Mouse (Mus musculus) kidney, adult 2 months (tissue): ENCODE measurements around the gene Galnt17. TPM values are rescaled to one million over a fixed set of nuclear protein-coding genes. Genes with fewer than 3 reads are reported as not detected.

ENCODE experiments used
- DNase-seq: peaks from one replicate; pipeline ENCODE4 v3.0.0; 2021
- H3K27ac ChIP-seq: fragments of 200-500 bp; 2 replicates; pipeline ENCODE4 v1.5.1; 2012; ENCODE audit warnings: low read depth, low read length, control low read depth, inconsistent platforms; ENCODE audit not compliant: insufficient read depth
- H3K27me3 ChIP-seq: fragments of 200-500 bp; replicated peaks from 2 replicates; pipeline ENCODE4 v1.6.1; 2012; ENCODE audit warnings: mild to moderate bottlenecking, moderate library complexity, low read length, inconsistent platforms; ENCODE audit not compliant: control insufficient read depth, insufficient read depth
- H3K36me3 ChIP-seq: fragments of 200-500 bp; 2 replicates; pipeline ENCODE4 v1.6.1; 2012; ENCODE audit warnings: mild to moderate bottlenecking, moderate library complexity, low read length, inconsistent platforms; ENCODE audit not compliant: control insufficient read depth, insufficient read depth
- H3K4me1 ChIP-seq: fragments of 200-500 bp; 2 replicates; pipeline ENCODE4 v1.6.1; 2011; ENCODE audit warnings: low read length; ENCODE audit not compliant: control insufficient read depth, insufficient read depth
- H3K4me3 ChIP-seq: fragments of 200-500 bp; 2 replicates; pipeline ENCODE4 v1.5.1; 2011; ENCODE audit warnings: mild to moderate bottlenecking, low read depth, low read length, control low read depth; ENCODE audit not compliant: insufficient read depth
- CTCF ChIP-seq: fragments of 200-500 bp; conservative IDR thresholded peaks from 2 replicates; pipeline ENCODE4 v1.5.1; 2011; ENCODE audit warnings: low read depth, mild to moderate bottlenecking, control low read depth, low read length, moderate library complexity, mixed read lengths; ENCODE audit not compliant: insufficient read depth, insufficient read length
- POLR2A ChIP-seq: fragments of 200-500 bp; IDR thresholded peaks from one replicate; pipeline ENCODE4 v1.6.1; 2011; ENCODE audit warnings: low read depth, low read length, control low read depth
- WGBS: fragments of 180-500 bp; shearing (Covaris S2); methylation state at CpG from one replicate; pipeline ENCODE4 v1.1.7; 2018; 5-methylcytosine and 5-hydroxymethylcytosine counted together
- polyA plus RNA-seq: library from polyadenylated mRNA; depleted of rRNA; stranded (reverse); fragments of >200 nt; gene quantifications from 2 replicates; pipeline ENCODE4 v1.2.3, GENCODE M21; 2012

Gene Galnt17
- polyA plus RNA-seq, 1 experiment: 0.50 TPM

DNA sequence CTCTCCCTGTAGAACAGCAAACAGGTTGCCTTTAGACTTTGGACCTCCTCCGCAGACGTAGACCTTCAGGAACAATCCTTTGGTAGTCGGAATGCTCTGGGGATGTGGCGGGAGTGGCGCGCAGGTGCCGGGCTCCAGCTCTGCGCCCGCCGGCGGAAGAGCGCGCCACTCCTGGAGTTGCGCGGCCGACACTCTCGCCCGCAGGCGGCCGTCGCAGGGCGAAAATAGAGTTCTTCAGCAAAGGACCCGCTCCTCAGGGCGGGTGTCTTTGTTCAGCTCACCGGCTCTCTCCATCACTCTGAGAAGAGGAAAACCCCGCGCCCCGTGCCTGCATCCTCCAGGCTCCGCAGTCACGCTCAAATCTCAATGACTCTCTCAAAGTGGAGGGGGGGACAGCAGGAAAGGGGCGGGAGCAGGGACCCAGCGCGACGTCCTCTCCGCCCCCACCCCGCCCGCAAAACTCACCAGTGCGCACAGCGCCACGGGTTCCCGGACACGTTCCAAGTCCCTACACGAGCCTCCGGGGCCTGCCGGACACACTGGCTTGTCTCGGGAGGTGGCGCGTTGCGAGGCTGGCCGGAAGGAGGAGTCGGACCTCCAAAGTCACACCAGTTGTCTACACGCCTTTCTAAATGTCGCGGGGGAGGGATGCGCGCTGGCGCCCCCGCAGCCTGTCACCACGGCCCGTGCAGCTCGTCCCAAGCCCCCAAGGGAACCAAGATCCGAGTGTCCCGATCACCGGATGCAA lies 1.2 kb downstream of the Galnt17 start:
- Histone ChIP-seq H3K4me3 (peak overlapping the region; percentile 47), H3K4me1 (no peaks in the 10 kb centered on the region), H3K36me3 (no peaks in the 10 kb centered on the region), H3K27ac (no peak overlapping the region), H3K27me3 (no peaks in the 10 kb centered on the region)
- TF ChIP-seq POLR2A (no peak), CTCF (no peak)
- peak; percentile 18 for DNase-seq
- WGBS: under 1% methylated on average over 64 of the region's 64 CpGs

DNA sequence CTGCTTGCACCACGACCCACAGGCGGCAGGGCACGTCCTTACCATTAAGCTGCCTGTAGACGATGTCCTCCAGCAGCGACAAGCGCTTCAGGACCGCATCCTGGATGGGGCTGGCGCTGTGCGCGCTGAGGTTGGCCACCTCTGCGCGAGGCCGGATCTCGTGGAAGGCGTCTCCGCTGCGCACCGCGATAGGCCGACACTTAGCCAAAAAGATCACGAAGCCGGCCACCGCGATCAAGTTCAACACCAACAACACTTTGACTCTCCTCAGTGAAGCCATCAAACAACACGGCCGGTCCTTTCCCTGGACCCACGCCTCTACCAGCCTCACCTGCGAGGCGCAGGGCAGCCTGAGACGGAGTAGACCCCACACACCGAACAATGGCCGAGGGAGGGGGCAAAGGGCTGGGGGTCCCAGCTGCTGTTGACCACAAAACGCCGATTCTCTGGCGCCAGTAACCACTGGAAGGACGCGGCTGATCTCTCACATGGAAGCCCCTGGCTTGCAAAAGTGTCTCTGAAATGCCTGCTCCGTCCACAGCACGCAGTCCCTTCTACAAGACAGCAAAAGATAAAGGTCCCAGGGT lies 1.9 kb downstream of the Galnt17 start:
- TF ChIP-seq CTCF (no peak), POLR2A (no peak)
- Histone ChIP-seq H3K4me3 (peak overlapping the region; percentile 47; the same call in 1 of the 2 replicates), H3K36me3 (no peaks in the 10 kb centered on the region), H3K27ac (no peak overlapping the region), H3K4me1 (no peaks in the 10 kb centered on the region), H3K27me3 (no peaks in the 10 kb centered on the region)
- WGBS: 2% methylated on average over 39 of the region's 39 CpGs
- no peak for DNase-seq

DNA sequence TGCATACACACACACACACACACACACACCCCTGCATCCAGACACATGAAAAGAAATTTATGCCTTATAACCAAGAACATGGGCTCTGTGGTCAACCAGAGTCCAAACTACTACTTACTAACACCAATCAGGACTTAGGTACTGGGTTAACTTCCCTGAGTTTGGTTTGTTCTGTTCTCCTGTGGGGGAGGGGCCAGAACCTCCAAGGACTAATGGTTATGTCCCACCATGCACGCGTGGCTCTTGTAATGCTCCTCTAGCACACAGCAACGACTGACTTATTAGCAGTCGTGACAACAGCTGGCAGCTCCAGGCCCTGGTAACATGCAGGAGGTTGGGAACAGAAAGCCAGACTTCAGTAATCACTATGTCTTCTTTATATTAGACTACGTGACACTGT lies 3.1 kb downstream of the Galnt17 start:
- 57% methylated on average over 5 of the region's 5 CpGs for WGBS
- Histone ChIP-seq H3K36me3 (no peaks in the 10 kb centered on the region), H3K27me3 (no peaks in the 10 kb centered on the region), H3K4me3 (no peak overlapping the region), H3K4me1 (no peaks in the 10 kb centered on the region), H3K27ac (no peak overlapping the region)
- DNase-seq: no peak
- TF ChIP-seq POLR2A (no peak), CTCF (no peak)

DNA sequence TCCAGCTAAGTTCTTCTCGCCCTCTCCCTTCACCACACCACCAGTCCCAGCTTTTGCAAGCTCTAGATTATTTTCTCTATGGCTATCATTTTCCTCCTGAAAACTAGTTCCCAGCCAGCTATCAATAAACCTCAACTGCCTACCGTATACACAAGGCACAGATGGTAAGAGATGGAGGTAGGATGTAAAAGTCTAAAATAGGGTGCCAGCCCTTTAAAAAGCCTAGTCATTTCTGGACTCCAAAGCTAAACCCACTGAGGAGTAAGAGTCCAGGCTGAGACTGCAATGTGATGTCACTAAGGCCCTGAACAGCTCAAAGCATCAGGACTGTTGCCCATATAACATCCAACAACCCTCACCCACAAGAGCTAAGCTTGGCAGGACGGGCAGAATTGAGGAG lies 6.8 kb downstream of the Galnt17 start:
- no peak overlapping the region for H3K27ac ChIP-seq
- TF ChIP-seq POLR2A: no peak
- no peak for TF ChIP-seq CTCF
- no peaks in the 10 kb centered on the region for H3K36me3 ChIP-seq
- H3K4me1 ChIP-seq: no peaks in the 10 kb centered on the region
- no peak for DNase-seq
- WGBS: 87% methylated on average over 3 of the region's 3 CpGs
- H3K4me3 ChIP-seq: no peak overlapping the region
- H3K27me3 ChIP-seq: no peaks in the 10 kb centered on the region

DNA sequence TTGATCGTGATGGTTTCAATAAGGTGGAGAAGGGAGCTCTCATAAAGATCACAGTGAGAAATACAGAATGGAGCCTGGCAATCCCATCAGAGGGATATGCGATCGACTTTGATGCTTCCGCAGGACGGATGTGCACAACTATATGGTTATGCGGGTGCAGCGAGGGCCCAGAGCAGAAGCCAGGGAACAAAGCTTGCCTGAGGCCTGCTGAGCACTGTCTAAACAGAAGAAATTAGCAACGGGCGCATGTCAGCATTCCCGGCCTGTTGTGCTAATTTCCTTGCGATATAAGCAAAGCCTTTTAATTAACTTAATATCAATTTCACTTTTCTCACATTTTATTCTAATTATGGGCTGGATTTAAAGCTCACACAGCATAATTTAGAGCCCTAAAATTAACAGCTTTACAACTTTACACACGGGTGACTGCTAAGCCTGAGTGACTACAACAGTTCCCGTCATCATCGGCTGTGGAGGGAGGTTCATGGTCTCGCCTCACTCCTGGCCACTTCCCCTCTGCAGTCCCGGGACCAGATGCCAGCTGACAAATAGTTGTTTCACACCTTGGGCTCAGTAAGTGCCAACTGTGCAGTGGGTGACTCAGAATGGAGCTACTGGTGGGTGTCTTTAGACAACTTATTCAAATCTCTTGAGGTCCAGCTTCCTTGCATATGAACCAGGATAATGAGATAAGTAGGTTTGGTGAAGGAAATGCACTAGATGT lies 14.4 kb downstream of the Galnt17 start:
- H3K36me3 ChIP-seq: no peaks in the 10 kb centered on the region
- no peaks in the 10 kb centered on the region for H3K4me1 ChIP-seq
- no peak for DNase-seq
- 44% methylated on average over 16 of the region's 16 CpGs for WGBS
- TF ChIP-seq CTCF (no peak), POLR2A (no peak)
- H3K4me3 ChIP-seq: no peak overlapping the region
- no peak overlapping the region for H3K27ac ChIP-seq
- no peaks in the 10 kb centered on the region for H3K27me3 ChIP-seq

DNA sequence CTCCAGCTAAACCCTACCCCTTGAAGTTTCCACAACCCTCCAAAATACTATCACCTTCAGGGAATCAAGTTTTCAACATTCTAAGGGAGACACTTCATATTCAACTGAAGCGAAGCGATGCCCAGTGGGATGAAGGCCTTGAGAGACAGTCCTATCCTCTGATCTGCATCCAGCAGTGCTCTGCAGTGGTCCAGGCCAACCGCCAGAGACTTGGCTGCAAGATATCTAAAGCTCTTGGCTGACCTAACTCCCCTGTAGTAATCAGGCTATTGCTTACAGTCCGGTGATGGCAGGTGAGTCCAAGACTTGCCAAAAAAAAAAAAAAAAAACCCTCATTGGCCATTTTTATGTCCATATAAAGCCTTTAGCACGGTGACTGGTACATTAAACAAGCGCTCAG lies 21.2 kb downstream of the Galnt17 start:
- Histone ChIP-seq H3K4me3 (no peak overlapping the region), H3K4me1 (no peaks in the 10 kb centered on the region), H3K36me3 (no peaks in the 10 kb centered on the region), H3K27me3 (no peaks in the 10 kb centered on the region), H3K27ac (no peak overlapping the region)
- 85% methylated on average over 6 of the region's 6 CpGs for WGBS
- TF ChIP-seq CTCF (no peak), POLR2A (no peak)
- no peak for DNase-seq

DNA sequence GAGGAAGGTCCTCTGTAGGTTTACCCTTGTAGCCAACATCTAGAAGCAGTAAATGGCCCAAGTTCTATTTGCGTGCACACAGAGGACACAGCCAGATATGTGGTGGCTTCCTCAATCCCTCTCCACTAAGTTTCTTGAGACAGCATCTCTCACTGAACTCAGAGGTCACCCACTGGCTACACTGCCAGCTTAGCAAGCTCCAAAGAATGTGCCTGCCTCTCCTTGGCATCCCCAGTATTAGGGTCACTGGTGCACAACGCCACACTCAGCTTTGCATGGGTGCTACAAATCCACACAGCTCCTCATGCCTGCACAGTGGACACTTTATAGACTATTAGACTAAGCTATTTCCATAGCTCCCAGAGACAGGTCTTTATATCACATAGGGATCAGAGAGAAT lies 21.6 kb downstream of the Galnt17 start:
- H3K4me1 ChIP-seq: no peaks in the 10 kb centered on the region
- WGBS: 84% methylated on average over 2 of the region's 2 CpGs
- no peak overlapping the region for H3K27ac ChIP-seq
- H3K4me3 ChIP-seq: no peak overlapping the region
- TF ChIP-seq CTCF (no peak), POLR2A (no peak)
- no peaks in the 10 kb centered on the region for H3K27me3 ChIP-seq
- no peaks in the 10 kb centered on the region for H3K36me3 ChIP-seq
- no peak for DNase-seq
